Mouse (Mus musculus) MEL (cell line): Measurements from ENCODE around the gene Pde10a. TPM values are rescaled to one million over a fixed set of nuclear protein-coding genes. Genes with fewer than 3 reads are reported as not detected.

Experiments used
- DNase-seq: peaks from one replicate; pipeline ENCODE4 v3.0.0; 2011; ENCODE audit warnings: low read depth, low spot score
- H3K27ac ChIP-seq: 2 replicates; pipeline ENCODE4 v1.5.1; 2012; ENCODE audit warnings: low read depth, mild to moderate bottlenecking, control low read depth, low read length, moderate library complexity; ENCODE audit not compliant: control insufficient read depth
- H3K27me3 ChIP-seq, 2 experiments: fragments of 150-350 bp in 1 of 2; sonication (generic) in 1 of 2; 2 replicates each; pipeline ENCODE4 v1.6.1; 2012; ENCODE audit warnings: low read length in 2 of 2, mild to moderate bottlenecking in 2 of 2, improper control_type of control experiment in 1 of 2, moderate library complexity in 1 of 2; ENCODE audit not compliant: insufficient read depth in 2 of 2, control insufficient read depth in 1 of 2
- H3K36me3 ChIP-seq, 2 experiments: 2 replicates each; pipeline ENCODE4 v1.6.1; 2012 to 2014; ENCODE audit warnings: low read length in 2 of 2, improper control_type of control experiment in 1 of 2, inconsistent platforms in 1 of 2, mild to moderate bottlenecking in 1 of 2; ENCODE audit not compliant: insufficient read depth in 2 of 2, control insufficient read depth in 1 of 2
- H3K4me1 ChIP-seq, 2 experiments: fragments of 150-350 bp in 1 of 2; sonication (generic) in 1 of 2; 2 replicates each; pipeline ENCODE4 v1.6.1; 2012; ENCODE audit warnings: low read length in 2 of 2, improper control_type of control experiment in 1 of 2, mild to moderate bottlenecking in 1 of 2; ENCODE audit not compliant: insufficient read depth in 2 of 2, control insufficient read depth in 1 of 2
- H3K4me3 ChIP-seq, 2 experiments: fragments of 150-350 bp in 1 of 2; sonication (generic) in 1 of 2; 2 replicates each; pipeline ENCODE4 v1.5.1; 2012; ENCODE audit warnings: low read depth in 2 of 2, low read length in 2 of 2, mild to moderate bottlenecking in 2 of 2, moderate library complexity in 2 of 2, control low read depth in 1 of 2, improper control_type of control experiment in 1 of 2; ENCODE audit not compliant: control insufficient read depth in 1 of 2, insufficient read depth in 1 of 2
- H3K79me2 ChIP-seq: 2 replicates; pipeline ENCODE4 v1.6.1; 2012; ENCODE audit warnings: mild to moderate bottlenecking, low read length, moderate library complexity; ENCODE audit not compliant: control insufficient read depth, poor library complexity, insufficient read depth
- H3K9ac ChIP-seq: 2 replicates; pipeline ENCODE4 v1.6.1; 2012; ENCODE audit warnings: low read depth, mild to moderate bottlenecking, control low read depth, low read length, moderate library complexity; ENCODE audit not compliant: control insufficient read depth, poor library complexity, severe bottlenecking
- H3K9me3 ChIP-seq: fragments of 150-350 bp; sonication (generic); replicated peaks from 2 replicates; pipeline ENCODE4 v1.6.1; 2012; ENCODE audit warnings: mild to moderate bottlenecking, low read length, improper control_type of control experiment, moderate library complexity; ENCODE audit not compliant: insufficient read depth
- CTCF ChIP-seq, 3 experiments: IDR thresholded peaks in 2 of 3; conservative IDR thresholded peaks in 1 of 3; 2 replicates each; pipeline ENCODE4 v1.5.1; 2011 to 2012; ENCODE audit warnings: low read length in 3 of 3, low read depth in 2 of 3, mild to moderate bottlenecking in 2 of 3, improper control_type of control experiment in 1 of 3, inconsistent platforms in 1 of 3, mixed read lengths in 1 of 3, moderate library complexity in 1 of 3; ENCODE audit not compliant: control insufficient read depth in 1 of 3, insufficient read depth in 1 of 3, poor library complexity in 1 of 3, severe bottlenecking in 1 of 3
- E2F4 ChIP-seq: IDR thresholded peaks from 2 replicates; pipeline ENCODE4 v1.6.1; 2011; ENCODE audit warnings: low read depth, low read length, improper control_type of control experiment, borderline replicate concordance
- EP300 ChIP-seq, 2 experiments: IDR thresholded peaks; 2 replicates each; pipeline ENCODE4 v1.6.1; 2011; ENCODE audit warnings: improper control_type of control experiment in 2 of 2, low read length in 2 of 2, low read depth in 1 of 2, mild to moderate bottlenecking in 1 of 2
- GABPA ChIP-seq: IDR thresholded peaks from 2 replicates; pipeline ENCODE4 v1.6.1; 2012; ENCODE audit warnings: low read depth, mild to moderate bottlenecking, inconsistent platforms, low read length, improper control_type of control experiment, moderate library complexity
- GATA1 ChIP-seq: IDR thresholded peaks from 2 replicates; pipeline ENCODE4 v1.6.1; 2011; ENCODE audit warnings: low read depth, low read length, improper control_type of control experiment
- JUND ChIP-seq: IDR thresholded peaks from 2 replicates; pipeline ENCODE4 v1.6.1; 2011; ENCODE audit warnings: low read depth, mild to moderate bottlenecking, improper control_type of control experiment, low read length
- KAT2A ChIP-seq: conservative IDR thresholded peaks from 2 replicates; pipeline ENCODE4 v1.6.1; 2012; ENCODE audit warnings: low read depth, low read length, improper control_type of control experiment, inconsistent platforms
- MAFK ChIP-seq: IDR thresholded peaks from 2 replicates; pipeline ENCODE4 v1.6.1; 2011; ENCODE audit warnings: low read depth, mild to moderate bottlenecking, low read length, improper control_type of control experiment, borderline replicate concordance
- MAZ ChIP-seq: IDR thresholded peaks from 2 replicates; pipeline ENCODE4 v1.6.1; 2012; ENCODE audit warnings: low read depth, mild to moderate bottlenecking, inconsistent platforms, low read length, improper control_type of control experiment
- MEF2A ChIP-seq: IDR thresholded peaks from 2 replicates; pipeline ENCODE4 v1.6.1; 2014; ENCODE audit warnings: low read depth, mild to moderate bottlenecking, inconsistent platforms, low read length, improper control_type of control experiment; ENCODE audit not compliant: poor library complexity, insufficient replicate concordance, severe bottlenecking; ENCODE audit errors: extremely low read depth
- SIN3A ChIP-seq: IDR thresholded peaks from 2 replicates; pipeline ENCODE4 v1.6.1; 2012; ENCODE audit warnings: low read length, improper control_type of control experiment, inconsistent platforms
- TCF12 ChIP-seq: IDR thresholded peaks from 2 replicates; pipeline ENCODE4 v1.6.1; 2014; ENCODE audit warnings: low read depth, mild to moderate bottlenecking, inconsistent platforms, low read length, improper control_type of control experiment, moderate library complexity
- ZC3H11A ChIP-seq: IDR thresholded peaks from 2 replicates; pipeline ENCODE4 v1.6.1; 2012; ENCODE audit warnings: low read depth, mild to moderate bottlenecking, inconsistent platforms, low read length, improper control_type of control experiment
- ZKSCAN1 ChIP-seq: IDR thresholded peaks from 2 replicates; pipeline ENCODE4 v1.6.1; 2012; ENCODE audit warnings: low read depth, mild to moderate bottlenecking, inconsistent platforms, low read length, improper control_type of control experiment, moderate library complexity
- ZNF384 ChIP-seq: IDR thresholded peaks from 2 replicates; pipeline ENCODE4 v1.6.1; 2012; ENCODE audit warnings: low read depth, mild to moderate bottlenecking, inconsistent platforms, low read length, improper control_type of control experiment
- polyA plus RNA-seq, 2 experiments: library from polyadenylated mRNA; stranded (reverse) in 1 of 2; unstranded in 1 of 2; fragments of >175 nt in 1 of 2; fragments of >200 nt in 1 of 2; gene quantifications; 2 replicates each; pipeline versions ENCODE4 v1.2.1 to v1.2.4; 2012; ENCODE audit warnings: low replicate concordance in 2 of 2, low read depth in 1 of 2; ENCODE audit not compliant: insufficient read length in 2 of 2, insufficient read depth in 1 of 2, missing spikeins in 1 of 2
- total RNA-seq: library from RNA; depleted of rRNA; stranded (reverse); fragments of 300-350 nt; gene quantifications from 2 replicates; pipeline ENCODE4 v1.2.3, GENCODE M21; 2012

Pde10a gene
- total and polyA plus RNA-seq, 3 experiments = 3.1 to 6.9 TPM; not detected in 1

GRCm38 (mm10) chr17:8961097-8961496 is 435.9 kb downstream of the Pde10a start:
- Histone ChIP-seq H3K27ac (no peak overlapping the region), H3K27me3 (no peaks in the 10 kb centered on the region), H3K36me3 (no peaks in the 10 kb centered on the region), H3K4me3 (no peak overlapping the region), H3K9ac (no peak overlapping the region), H3K9me3 (no peaks in the 10 kb centered on the region), H3K79me2 (no peaks in the 10 kb centered on the region), H3K4me1 (no peaks in the 10 kb centered on the region)
- TF ChIP-seq GATA1 = no peak
- no peak for DNase-seq

GRCm38 (mm10) chr17:8961644-8962043 is 436.5 kb downstream of the Pde10a start:
- Histone ChIP-seq H3K9ac (no peak overlapping the region), H3K27me3 (no peaks in the 10 kb centered on the region), H3K4me3 (no peak overlapping the region), H3K27ac (no peak overlapping the region), H3K9me3 (no peaks in the 10 kb centered on the region), H3K79me2 (no peaks in the 10 kb centered on the region), H3K36me3 (no peaks in the 10 kb centered on the region), H3K4me1 (no peaks in the 10 kb centered on the region)
- DNase-seq = no peak
- no peak for TF ChIP-seq ZC3H11A
- no peak for TF ChIP-seq ZKSCAN1
- no peak for TF ChIP-seq EP300 (IDR thresholded peaks at IDR 0.05; ENCODE audit: low read depth in 1 of 2, low read length in 2 of 2)

DNA sequence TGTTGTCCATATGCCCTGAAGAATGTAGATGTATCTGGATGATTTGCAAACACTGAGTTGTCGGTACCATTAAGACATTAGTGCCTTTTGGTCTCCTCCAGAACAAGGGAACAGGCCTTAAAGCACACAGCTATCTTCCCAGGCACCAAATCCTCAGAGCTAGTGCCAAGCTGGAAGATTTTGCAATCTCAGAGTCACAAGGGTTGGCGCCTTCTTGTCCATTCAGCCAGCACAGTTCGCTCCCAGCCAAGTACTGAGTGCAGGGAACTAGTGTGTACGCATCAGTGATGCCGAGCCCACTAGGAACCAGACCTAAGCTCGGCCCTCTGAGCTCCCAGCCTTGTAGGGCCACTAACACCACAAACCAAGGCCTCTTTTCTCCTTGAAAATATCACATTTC is 440.0 kb downstream of the Pde10a start:
- H3K27me3 ChIP-seq = no peaks in the 10 kb centered on the region
- H3K27ac ChIP-seq = no peak overlapping the region
- TF ChIP-seq TCF12 = no peak
- TF ChIP-seq CTCF (IDR thresholded peaks at IDR 0.05 in 2 of 3, conservative IDR thresholded peaks at IDR 0.05 in 1 of 3; ENCODE audit: control insufficient read depth in 1 of 3, insufficient read depth in 1 of 3, low read depth in 2 of 3, low read length in 3 of 3, poor library complexity in 1 of 3, severe bottlenecking in 1 of 3) = no peak
- TF ChIP-seq SIN3A = no peak
- no peak for TF ChIP-seq MAFK
- H3K36me3 ChIP-seq = no peaks in the 10 kb centered on the region
- no peaks in the 10 kb centered on the region for H3K4me1 ChIP-seq
- no peaks in the 10 kb centered on the region for H3K9me3 ChIP-seq
- H3K4me3 ChIP-seq = no peak overlapping the region
- H3K79me2 ChIP-seq = no peaks in the 10 kb centered on the region
- H3K9ac ChIP-seq = no peak overlapping the region
- DNase-seq = no peak

- Histone ChIP-seq H3K9ac (no peak overlapping the region), H3K36me3 (no peaks in the 10 kb centered on the region), H3K9me3 (no peaks in the 10 kb centered on the region), H3K4me3 (no peak overlapping the region), H3K4me1 (no peaks in the 10 kb centered on the region), H3K27ac (no peak overlapping the region), H3K79me2 (no peaks in the 10 kb centered on the region), H3K27me3 (no peaks in the 10 kb centered on the region)
- TF ChIP-seq E2F4 (no peak), MAZ (no peak), TCF12 (no peak), MEF2A (no peak), JUND (no peak), GABPA (no peak), ZNF384 (no peak), KAT2A (no peak)
- no peak for DNase-seq
These were observed 447.1 kb downstream of the Pde10a start for GRCm38 (mm10) chr17:8972152-8972854.
